Mouse (Mus musculus): ENCODE measurements at regions not wholly inside any gene's neighbourhood (a gene's known extent, or its start where the extent isn't known, plus 50 kb on each side); places are given as distances from the start of the nearest gene placed in this dataset.

- no peak for DNase-seq (ENCODE audit: extremely low spot score in 1 of 2, low spot score in 1 of 2)
Measured at GRCm38 (mm10) chr16:84039946-84040345, 475.0 kb upstream of the A730009L09Rik start.

GRCm38 (mm10) chr16:84042010-84042449, 472.9 kb upstream of the A730009L09Rik start:
- DNase-seq (ENCODE audit: extremely low spot score in 1 of 2, low spot score in 1 of 2), result peak; percentile 24 to 35

- DNase-seq (ENCODE audit: extremely low spot score in 1 of 2, low spot score in 1 of 2), result no peak
Measured at GRCm38 (mm10) chr16:84045333-84045732, 469.6 kb upstream of the A730009L09Rik start.
